Mouse (Mus musculus): ENCODE data around the gene Slc22a3.

DNA sequence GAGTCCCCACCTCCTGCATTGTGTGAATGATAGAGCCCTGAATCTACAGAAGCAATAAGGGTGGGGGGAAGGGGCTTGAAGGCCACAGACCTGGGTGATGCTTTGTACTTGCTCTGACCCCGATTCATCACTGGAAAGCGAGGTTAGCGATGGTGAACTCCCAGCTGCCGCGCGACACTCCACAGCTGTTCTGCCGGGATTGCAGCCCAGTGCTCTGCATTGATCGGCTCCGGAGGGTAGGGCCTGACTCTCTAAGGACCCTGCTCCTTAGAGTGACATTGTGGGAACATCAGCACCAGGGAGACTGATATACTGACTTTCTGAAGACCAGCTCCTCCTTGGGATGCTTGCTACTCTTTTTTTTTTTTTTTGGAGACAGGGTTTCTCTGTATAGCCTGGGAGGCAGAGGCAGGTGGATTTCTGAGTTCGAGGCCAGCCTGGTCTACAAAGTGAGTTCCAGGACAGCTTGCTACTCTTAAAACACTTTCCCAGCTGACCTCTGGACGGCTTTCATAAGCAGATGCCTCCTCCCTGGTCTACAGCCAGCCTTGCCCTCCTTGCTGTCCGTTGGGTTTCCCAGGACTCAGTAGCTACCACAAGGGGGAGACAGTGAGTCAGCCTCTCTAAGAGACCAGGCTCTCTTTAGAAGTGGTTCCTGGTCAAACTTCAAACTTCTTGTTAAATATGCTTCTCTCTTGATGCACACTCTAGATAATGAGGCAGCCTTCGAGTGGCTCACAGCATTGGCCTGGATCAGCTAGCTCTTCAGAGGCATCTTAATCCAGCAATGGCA lies 27.0 kb upstream of the Slc22a3 start:
- TF ChIP-seq EP300 (IDR thresholded peaks at IDR 0.05; ENCODE audit: low read depth) (no peak), CTCF (IDR thresholded peaks at IDR 0.05; ENCODE audit: low read depth) (peak; percentile 90)
